Mouse (Mus musculus): ENCODE data around the gene Tnr.

DNA sequence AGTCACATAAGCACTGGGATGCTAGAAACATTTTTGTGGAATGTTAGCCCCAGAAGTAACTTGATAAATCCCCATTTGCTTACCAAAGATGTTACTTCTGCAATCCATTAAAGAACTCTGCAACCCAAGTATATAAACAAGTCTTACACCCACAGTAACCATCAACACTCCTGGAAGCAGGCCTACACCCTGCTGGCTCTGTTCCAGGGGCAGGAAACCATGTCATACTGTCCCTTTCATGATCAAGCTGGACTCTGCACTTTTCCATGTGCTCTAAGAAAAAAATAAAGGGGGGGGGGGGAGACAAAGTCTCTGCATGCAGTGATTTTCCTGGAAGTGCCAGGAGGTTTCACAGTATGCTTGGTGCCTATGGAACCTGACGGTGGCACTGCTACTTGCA, 456.8 kb downstream of the Tnr start:
- TF ChIP-seq CTCF (IDR thresholded peaks at IDR 0.05; ENCODE audit: borderline replicate concordance, control insufficient read depth, extremely low read depth, insufficient read depth, low read length, poor library complexity) (no peak), POLR2A (IDR thresholded peaks at IDR 0.05; ENCODE audit: control insufficient read depth, extremely low read depth, insufficient read depth, low read length, poor library complexity) (no peak)
